In the genomic region with DNA sequence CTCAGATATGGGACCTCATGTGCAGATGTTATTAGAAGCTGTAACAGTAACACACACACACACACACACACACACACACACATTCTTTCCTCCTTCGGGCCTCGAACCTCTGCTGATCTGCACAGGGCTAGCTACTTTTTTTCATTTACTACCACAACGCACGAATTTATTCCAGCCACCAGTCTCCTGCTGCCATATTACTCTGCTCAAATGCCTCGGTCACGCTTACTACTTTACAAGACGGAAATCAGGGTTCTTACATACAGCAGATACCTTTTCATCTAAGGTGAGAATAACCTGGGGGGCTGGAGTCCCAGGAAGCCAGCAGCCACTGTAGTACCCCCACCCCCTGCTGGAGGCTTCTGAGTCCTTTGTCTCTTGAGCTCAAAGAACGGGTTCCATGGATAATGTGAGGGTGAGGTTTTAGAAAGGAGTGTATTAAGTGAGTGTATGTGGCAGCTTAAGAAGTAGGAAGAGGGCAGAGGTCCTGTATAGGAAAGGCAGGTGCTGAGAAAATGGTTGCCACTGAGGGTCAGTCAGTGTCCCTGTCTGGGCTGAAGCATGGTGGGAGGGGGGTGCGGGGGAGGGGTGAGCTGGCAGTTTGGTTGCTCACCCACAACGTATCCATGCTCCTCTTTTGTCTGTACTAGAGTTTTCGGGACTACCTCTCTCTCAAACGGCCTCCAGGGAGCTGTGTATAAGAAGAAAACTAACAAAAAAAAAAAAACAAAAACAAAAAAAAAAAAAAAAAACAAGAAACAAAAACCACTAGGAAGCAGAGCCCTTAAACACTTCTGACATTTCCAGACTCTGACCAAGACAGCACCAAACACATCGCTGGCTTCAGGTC, we compare ENCODE assay signal across 22 mouse cellular contexts.
"Had no signal": no experiment of that assay in that cellular context is flagged by ENCODE, and none has a peak within 500 bp of the region (broad histone marks: within the 10 kb centered on the region; RNA-seq: fewer than 3 reads in every experiment).

No protein-coding gene starts in this region.

- H3K9me3 ChIP-seq: heart, embryonic 12.5 days; hindbrain, embryonic 10.5 days; hindbrain, embryonic 12.5 days; intestine, embryonic 15.5 days; kidney, embryonic 15.5 days; limb, embryonic 12.5 days had no signal

- H3K4me3 ChIP-seq: heart, adult 2 months; hindbrain, embryonic 12.5 days; intestine, embryonic 15.5 days; kidney, embryonic 15.5 days; layer of hippocampus, adult 2 months; left cerebral cortex, adult 2 months had no signal

- DNase-seq: gastrocnemius, postnatal 36 days; heart, adult 11 months; kidney, adult 18-20 months; kidney, adult 8-10 months; kidney, postnatal 10 days; kidney, postnatal 25 days; kidney, postnatal 4 days; liver had no signal

- H3K4me2 ChIP-seq: hindbrain, embryonic 12.5 days; kidney, embryonic 15.5 days; liver, embryonic 11.5 days had no signal

- H3K36me3 ChIP-seq: heart, embryonic 12.5 days; hindbrain, embryonic 10.5 days; hindbrain, embryonic 12.5 days; intestine, embryonic 15.5 days; kidney, embryonic 15.5 days; limb, embryonic 12.5 days had no signal

- H3K27me3 ChIP-seq: intestine, embryonic 15.5 days; limb, embryonic 12.5 days had no signal

- ATAC-seq: hindbrain, embryonic 16.5 days; inflammation-experienced regulatory T-cells, adult 6 months; intestine, embryonic 15.5 days; intestine, postnatal 0 days had no signal

- H3K9ac ChIP-seq: heart, embryonic 12.5 days; hindbrain, embryonic 12.5 days; hindbrain, embryonic 14.5 days; intestine, embryonic 15.5 days; kidney, embryonic 15.5 days; limb, embryonic 12.5 days had no signal

- H3K27ac ChIP-seq: heart, adult 2 months; hindbrain, embryonic 10.5 days; hindbrain, embryonic 12.5 days; hindbrain, embryonic 14.5 days; intestine, embryonic 15.5 days; kidney, embryonic 15.5 days; layer of hippocampus, adult 2 months; left cerebral cortex, adult 2 months; limb, embryonic 12.5 days had no signal

- H3K4me1 ChIP-seq: intestine, embryonic 15.5 days had no signal
